ENCODE assay signal across 10 mouse cellular contexts in genomic region chr7:143124902-143125301, GRCm38 (mm10). TPM values are rescaled to one million over a fixed set of nuclear protein-coding genes. Genes with fewer than 3 reads are reported as not detected.
DNase-seq lines count a peak whose midpoint lies in the region; ATAC-seq and TF ChIP-seq lines count a peak whose summit lies in the region.
"Had no signal": no experiment of that assay in that cellular context is flagged by ENCODE, and none has a peak within 500 bp of the region (broad histone marks: within the 10 kb centered on the region; RNA-seq: fewer than 3 reads in every experiment).

No protein-coding gene starts in this region.

- intact Hi-C loops in left cerebral cortex, postnatal 36 days (cut with DNase I) = no loop called here

- H3K27ac ChIP-seq in hindbrain, embryonic 10.5 days = peak overlapping the region; percentile 78
- no peak overlapping the region for H3K27ac ChIP-seq in hindbrain, postnatal 0 days
- H3K27ac ChIP-seq in limb, embryonic 11.5 days (replicated peaks; ENCODE audit: low read depth, low read length) = peak overlapping the region; percentile 73
- H3K27ac ChIP-seq: left cerebral cortex, adult 2 months; macrophage had no signal

- TF ChIP-seq CTCF in hindbrain, postnatal 0 days (IDR thresholded peaks at IDR 0.05; ENCODE audit: low read depth) = no peak

- no peak overlapping the region for H3K4me3 ChIP-seq in hindbrain, embryonic 10.5 days
- H3K4me3 ChIP-seq in hindbrain, postnatal 0 days (ENCODE audit: low read length) = no peak overlapping the region
- no peak overlapping the region for H3K4me3 ChIP-seq in limb, embryonic 11.5 days (ENCODE audit: low read depth, low read length)
- H3K4me3 ChIP-seq: left cerebral cortex, adult 2 months had no signal

- no peaks in the 10 kb centered on the region for H3K9me3 ChIP-seq in hindbrain, embryonic 10.5 days
- no peaks in the 10 kb centered on the region for H3K9me3 ChIP-seq in hindbrain, postnatal 0 days (ENCODE audit: low read length)
- no peaks in the 10 kb centered on the region for H3K9me3 ChIP-seq in limb, embryonic 11.5 days (ENCODE audit: control insufficient read depth, low read length)

- WGBS in hindbrain, embryonic 10.5 days = 70% methylated on average over 3 of the region's 3 CpGs
- 44% methylated on average over 3 of the region's 3 CpGs for WGBS in hindbrain, postnatal 0 days
- 64% methylated on average over 3 of the region's 3 CpGs for WGBS in limb, embryonic 11.5 days

- no peak for DNase-seq in hindbrain, embryonic 10.5 days (ENCODE audit: low spot score)
- no peak for DNase-seq in hindbrain, postnatal 0 days (ENCODE audit: low spot score)
- DNase-seq in R1 (ENCODE audit: low read depth, low spot score) = peak; percentile 55
- DNase-seq in cerebellum, postnatal 10 days = peak; percentile 60 to 72
- DNase-seq in limb, embryonic 11.5 days (ENCODE audit: low spot score) = no peak
- no peak for DNase-seq in frontal cortex, postnatal 10 days (ENCODE audit: low spot score in 2 of 2)
- DNase-seq in left cerebral cortex, postnatal 36 days (ENCODE audit: low spot score in 2 of 2) = no peak
- DNase-seq in spleen, adult 12 weeks (ENCODE audit: low spot score) = no peak

- H3K4me1 ChIP-seq in hindbrain, embryonic 10.5 days (replicated peaks) = peaks cover 44% of the 10 kb centered on the region
- 0 out of 2 replicates have a peak, but pooled peaks cover 6% of the 10 kb centered on the region for H3K4me1 ChIP-seq in hindbrain, postnatal 0 days (ENCODE audit: insufficient read depth, low read length)
- peaks cover 23% of the 10 kb centered on the region for H3K4me1 ChIP-seq in limb, embryonic 11.5 days (ENCODE audit: control insufficient read depth, insufficient read depth, low read length)

- H3K9ac ChIP-seq in hindbrain, postnatal 0 days (replicated peaks; ENCODE audit: low read length) = no peak overlapping the region
- no peak overlapping the region for H3K9ac ChIP-seq in limb, embryonic 11.5 days (ENCODE audit: low read length)

- H3K27me3 ChIP-seq in hindbrain, embryonic 10.5 days (ENCODE audit: insufficient read depth, poor library complexity, severe bottlenecking) = peaks cover 8% of the 10 kb centered on the region; the same call in 1 of the 2 replicates
- no peaks in the 10 kb centered on the region for H3K27me3 ChIP-seq in hindbrain, postnatal 0 days (ENCODE audit: insufficient read depth, low read length)
- no peaks in the 10 kb centered on the region for H3K27me3 ChIP-seq in limb, embryonic 11.5 days (ENCODE audit: control insufficient read depth, insufficient read depth, low read length)

- no peak for ATAC-seq in hindbrain, postnatal 0 days
- no peak; the same call in 1 of the 2 replicates for ATAC-seq in limb, embryonic 11.5 days (ENCODE audit: insufficient number of reproducible peaks, low FRiP score, low TSS enrichment, low read depth)

- H3K4me2 ChIP-seq in hindbrain, postnatal 0 days (ENCODE audit: low read depth, low read length) = no peak overlapping the region
- no peak overlapping the region for H3K4me2 ChIP-seq in limb, embryonic 11.5 days (ENCODE audit: low read depth, severe bottlenecking)

- no peaks in the 10 kb centered on the region for H3K36me3 ChIP-seq in hindbrain, embryonic 10.5 days
- H3K36me3 ChIP-seq in hindbrain, postnatal 0 days (ENCODE audit: insufficient read depth, low read length) = no peaks in the 10 kb centered on the region
- H3K36me3 ChIP-seq in limb, embryonic 11.5 days (ENCODE audit: control insufficient read depth, insufficient read depth, low read length) = no peaks in the 10 kb centered on the region

RNA-seq across cellular contexts. Expression of gene Kcnq1, which starts 18.7 kb away (rescaled TPM):
- 0.98 and 2.3 TPM in 2 replicates for polyA plus RNA-seq in hindbrain, embryonic 10.5 days (2016; fragmentation: Nextera tagmentation; extraction: Ambion mirVana)
- total RNA-seq in hindbrain, postnatal 0 days (2014; rRNA removed) = 1.2 and 1.9 TPM in 2 replicates
- 1.1 and 1.4 TPM in 2 replicates for polyA plus RNA-seq in hindbrain, postnatal 0 days (2015; fragmentation: Nextera tagmentation; extraction: Ambion mirVana)
- polyA plus RNA-seq in limb, embryonic 11.5 days (2014; fragmentation: Nextera tagmentation; extraction: Ambion mirVana) = 1.5 and 1.7 TPM in 2 replicates
- total RNA-seq in left cerebral cortex, postnatal 36 days (2021) = under 1 TPM; 0.49 to 1.00 TPM

RNA-seq across cellular contexts. Expression of gene Trpm5, which starts 30.5 kb away (rescaled TPM):
- polyA plus RNA-seq in hindbrain, embryonic 10.5 days (2016; fragmentation: Nextera tagmentation; extraction: Ambion mirVana) = 0.55 and 0.71 TPM in 2 replicates
- total RNA-seq in hindbrain, postnatal 0 days (2014; rRNA removed) = 2.1 and 3.0 TPM in 2 replicates
- polyA plus RNA-seq in hindbrain, postnatal 0 days (2015; fragmentation: Nextera tagmentation; extraction: Ambion mirVana) = 2.0 and 2.6 TPM in 2 replicates
- polyA plus RNA-seq in limb, embryonic 11.5 days (2014; fragmentation: Nextera tagmentation; extraction: Ambion mirVana) = 2.4 and 2.9 TPM in 2 replicates
- total RNA-seq in left cerebral cortex, postnatal 36 days (2021) = not detected
- total RNA-seq: left cerebral cortex, adult 2 months had no signal
- polyA plus RNA-seq: macrophage had no signal

RNA-seq across cellular contexts. Expression of gene Tssc4, which starts 55.9 kb away (rescaled TPM):
- 130 and 134 TPM in 2 replicates for polyA plus RNA-seq in hindbrain, embryonic 10.5 days (2016; fragmentation: Nextera tagmentation; extraction: Ambion mirVana)
- total RNA-seq in hindbrain, postnatal 0 days (2014; rRNA removed) = 106 and 118 TPM in 2 replicates
- 101 and 102 TPM in 2 replicates for polyA plus RNA-seq in hindbrain, postnatal 0 days (2015; fragmentation: Nextera tagmentation; extraction: Ambion mirVana)
- 76.9 and 82.1 TPM in 2 replicates for polyA plus RNA-seq in limb, embryonic 11.5 days (2014; fragmentation: Nextera tagmentation; extraction: Ambion mirVana)
- 10 to 100 TPM; 37.5 to 42.3 TPM for total RNA-seq in left cerebral cortex, postnatal 36 days (2021)

Comparison
In these comparisons a context has a peak if more than half of its experiments do, and no peak if none do; other contexts are left out.
1. DNase-seq: peak in R1 (single experiment) and cerebellum, postnatal 10 days (2 of 2); none in hindbrain, embryonic 10.5 days (single experiment), hindbrain, postnatal 0 days (single experiment), limb, embryonic 11.5 days (single experiment), frontal cortex, postnatal 10 days (0 of 2), left cerebral cortex, postnatal 36 days (0 of 2) and spleen, adult 12 weeks (single experiment).